Mouse (Mus musculus): ENCODE measurements around the gene Ankrd65. TPM values are rescaled to one million over a fixed set of nuclear protein-coding genes. Genes with fewer than 3 reads are reported as not detected.

The Ankrd65 gene
- polyA plus RNA-seq, 1 experiment from 2014 or later: not detected

DNA sequence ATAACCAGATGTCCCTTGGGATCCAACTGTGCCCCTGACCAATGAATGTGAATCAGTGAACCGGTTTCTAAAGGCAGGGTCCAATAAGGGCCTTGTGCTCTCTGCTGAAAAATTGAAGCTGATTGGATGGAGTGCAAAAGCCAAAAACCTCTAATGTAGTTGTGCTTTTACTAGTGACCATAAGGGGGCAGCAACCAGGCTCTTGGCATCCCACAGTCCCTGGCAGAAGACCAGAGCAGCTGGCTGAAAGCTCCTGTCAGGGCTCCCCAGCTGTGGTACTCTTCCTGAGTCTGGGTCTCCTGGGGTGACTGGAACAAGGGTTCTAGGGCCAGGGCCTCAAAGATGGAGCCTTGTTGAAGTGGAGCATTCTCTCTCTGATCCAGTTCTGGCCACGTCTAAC lies 43.6 kb downstream of the Ankrd65 start:
- ATAC-seq (ENCODE audit: low read depth): peak; percentile 42
- H3K27me3 ChIP-seq (replicated peaks; ENCODE audit: control insufficient read depth, insufficient read depth, low read length): no peaks in the 10 kb centered on the region
- H3K27ac ChIP-seq (replicated peaks; ENCODE audit: low read depth, low read length): peak overlapping the region; percentile 46
- H3K36me3 ChIP-seq (ENCODE audit: control insufficient read depth, insufficient read depth, low read length): peaks cover 10% of the 10 kb centered on the region
- no peak overlapping the region for H3K4me2 ChIP-seq (ENCODE audit: low read depth, low read length)
- peaks cover 27% of the 10 kb centered on the region for H3K4me1 ChIP-seq (ENCODE audit: control insufficient read depth, insufficient read depth, low read length)
- no peak overlapping the region for H3K4me3 ChIP-seq (ENCODE audit: low read depth, low read length)
- 33% methylated on average over 2 of the region's 2 CpGs for WGBS
- no peaks in the 10 kb centered on the region for H3K9me3 ChIP-seq (ENCODE audit: control insufficient read depth, low read length)
- no peak overlapping the region for H3K9ac ChIP-seq (ENCODE audit: low read depth, low read length)
- DNase-seq (ENCODE audit: low spot score): peak; percentile 93

DNA sequence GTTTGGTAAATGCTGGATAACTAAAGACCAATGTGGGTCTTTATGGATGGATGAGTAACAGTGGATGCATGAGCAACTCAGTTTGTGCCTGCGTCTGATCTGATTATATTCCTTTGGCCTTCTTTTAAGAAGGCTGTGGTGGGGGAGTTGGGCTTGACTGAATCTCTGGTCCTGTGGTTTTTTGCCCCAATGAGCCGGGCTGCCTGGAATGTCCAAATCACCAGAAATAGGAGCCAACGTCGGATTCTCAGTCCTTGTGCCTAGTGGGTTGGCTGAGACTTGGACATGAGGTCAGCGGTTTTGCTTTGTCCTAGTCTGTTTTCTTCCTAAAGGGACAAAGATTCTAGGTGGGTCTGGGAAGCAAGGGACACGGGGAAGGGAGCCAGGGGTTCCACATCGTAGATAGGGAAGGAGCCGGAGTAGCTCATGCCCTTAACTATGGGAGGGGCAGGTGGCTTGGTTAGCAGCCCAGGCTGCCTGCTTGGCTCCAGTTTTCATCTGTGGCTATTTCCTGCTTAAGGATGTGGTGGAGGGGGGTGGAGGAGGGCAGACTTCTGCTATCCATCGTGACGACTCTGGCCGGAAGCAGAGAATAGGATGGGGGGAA lies 47.3 kb downstream of the Ankrd65 start:
- H3K4me1 ChIP-seq (ENCODE audit: control insufficient read depth, insufficient read depth, low read length): peaks cover 39% of the 10 kb centered on the region
- ATAC-seq (ENCODE audit: low read depth): no peak
- peak; percentile 56 for DNase-seq (ENCODE audit: low spot score)

DNA sequence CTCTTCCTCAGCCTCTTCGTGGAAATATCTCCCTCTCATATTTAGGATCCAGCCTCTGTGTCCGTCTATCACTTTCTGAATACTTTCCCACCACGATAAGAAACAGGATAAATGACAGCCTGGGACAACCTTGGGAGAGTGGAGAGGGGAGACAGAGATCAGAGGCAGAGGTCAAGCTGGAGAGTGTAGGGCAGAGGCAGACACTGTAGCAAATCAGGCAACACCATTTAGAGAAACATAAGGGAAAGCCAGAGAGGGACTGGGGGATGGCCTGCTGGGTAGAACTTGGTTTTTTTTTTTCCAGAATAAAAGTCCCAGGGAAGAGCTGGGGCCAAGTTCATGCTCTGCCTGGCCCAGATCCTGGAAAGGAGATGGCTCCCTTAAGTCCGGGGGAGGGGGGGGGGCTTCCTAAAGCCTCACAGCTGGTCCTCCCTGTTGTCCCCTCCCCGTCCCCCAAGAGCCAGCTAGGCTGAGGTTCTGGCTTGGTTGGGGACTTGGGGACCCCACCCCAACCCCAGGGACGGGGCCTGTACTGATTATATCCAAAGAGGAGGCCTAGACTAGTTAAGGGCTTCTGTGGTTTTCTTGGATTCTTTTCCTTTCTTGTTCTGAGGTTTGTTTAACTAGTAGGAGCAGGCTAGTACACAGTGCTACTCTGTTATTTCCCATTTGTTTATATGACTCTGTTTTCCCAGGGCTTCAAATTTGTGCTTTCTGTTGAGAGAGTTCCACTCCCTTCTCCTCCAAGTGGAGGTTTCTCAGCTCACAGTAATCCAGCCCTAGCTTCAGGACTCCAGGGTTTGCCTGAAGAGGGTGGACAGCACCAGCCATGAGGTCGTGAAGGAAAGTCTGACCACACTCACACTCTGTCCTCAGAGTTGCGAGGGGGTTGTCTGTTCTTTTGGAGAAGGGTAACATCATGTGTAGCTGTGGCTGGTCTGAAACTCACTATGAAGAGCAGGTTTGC lies 48.2 kb downstream of the Ankrd65 start:
- Histone ChIP-seq H3K27ac (replicated peaks; ENCODE audit: low read depth, low read length) (peak overlapping the region; percentile 81), H3K27me3 (replicated peaks; ENCODE audit: control insufficient read depth, insufficient read depth, low read length) (no peaks in the 10 kb centered on the region), H3K36me3 (ENCODE audit: control insufficient read depth, insufficient read depth, low read length) (peaks cover 9% of the 10 kb centered on the region; the same call in 1 of the 2 replicates), H3K4me2 (ENCODE audit: low read depth, low read length) (peak overlapping the region; percentile 94), H3K4me1 (ENCODE audit: control insufficient read depth, insufficient read depth, low read length) (peaks cover 36% of the 10 kb centered on the region), H3K9me3 (ENCODE audit: control insufficient read depth, low read length) (no peaks in the 10 kb centered on the region), H3K9ac (ENCODE audit: low read depth, low read length) (0 out of 2 replicates have a peak overlapping the region, but pooled peaks have one; percentile 69), H3K4me3 (ENCODE audit: low read depth, low read length) (no peak overlapping the region)
- DNase-seq (ENCODE audit: low spot score) (peak; percentile 64), ATAC-seq (ENCODE audit: low read depth) (no peak)
- WGBS: 60% methylated on average over 8 of the region's 8 CpGs

More for the DNA sequence above, 47.3 kb downstream of the Ankrd65 start:
- WGBS: 75% methylated on average over 11 of the region's 11 CpGs
- Histone ChIP-seq H3K4me2 (ENCODE audit: low read depth, low read length) (peak overlapping the region; percentile 18; the same call in 1 of the 2 replicates), H3K27me3 (replicated peaks; ENCODE audit: control insufficient read depth, insufficient read depth, low read length) (no peaks in the 10 kb centered on the region), H3K36me3 (ENCODE audit: control insufficient read depth, insufficient read depth, low read length) (peaks cover 16% of the 10 kb centered on the region), H3K27ac (replicated peaks; ENCODE audit: low read depth, low read length) (peak overlapping the region; percentile 81), H3K4me3 (ENCODE audit: low read depth, low read length) (no peak overlapping the region), H3K9me3 (ENCODE audit: control insufficient read depth, low read length) (no peaks in the 10 kb centered on the region), H3K9ac (ENCODE audit: low read depth, low read length) (0 out of 2 replicates have a peak overlapping the region, but pooled peaks have one; percentile 25)

DNA sequence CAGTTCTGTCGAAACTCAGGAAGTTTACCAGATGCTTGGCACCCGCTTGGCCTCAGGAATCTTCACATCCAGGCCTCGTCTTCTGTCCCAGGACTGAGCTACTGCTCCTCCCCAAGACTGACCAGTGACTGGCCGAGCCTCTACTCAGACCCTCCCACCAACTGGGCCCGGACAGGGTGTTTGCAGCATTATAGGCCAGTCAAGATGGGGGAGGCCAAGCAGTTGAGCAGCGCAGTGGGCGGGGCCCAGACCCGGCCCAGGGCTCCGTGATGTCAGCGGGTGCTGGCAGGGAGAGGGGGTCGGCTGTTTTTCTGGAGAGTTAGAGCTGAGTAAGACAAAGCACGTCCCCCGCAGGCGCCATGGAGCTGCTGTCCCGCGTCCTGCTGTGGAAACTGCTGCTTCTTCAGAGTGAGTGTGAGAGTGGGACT lies 49.3 kb downstream of the Ankrd65 start, which contains the start of gene Mxra8:
Gene Mxra8 (plus strand): TSS at position 198 of the 428 bp plus-strand sequence.
- DNase-seq (ENCODE audit: low spot score) (peak; percentile 92), ATAC-seq (ENCODE audit: low read depth) (peak; percentile 84)
- 6% methylated on average over 16 of the region's 16 CpGs for WGBS

DNA sequence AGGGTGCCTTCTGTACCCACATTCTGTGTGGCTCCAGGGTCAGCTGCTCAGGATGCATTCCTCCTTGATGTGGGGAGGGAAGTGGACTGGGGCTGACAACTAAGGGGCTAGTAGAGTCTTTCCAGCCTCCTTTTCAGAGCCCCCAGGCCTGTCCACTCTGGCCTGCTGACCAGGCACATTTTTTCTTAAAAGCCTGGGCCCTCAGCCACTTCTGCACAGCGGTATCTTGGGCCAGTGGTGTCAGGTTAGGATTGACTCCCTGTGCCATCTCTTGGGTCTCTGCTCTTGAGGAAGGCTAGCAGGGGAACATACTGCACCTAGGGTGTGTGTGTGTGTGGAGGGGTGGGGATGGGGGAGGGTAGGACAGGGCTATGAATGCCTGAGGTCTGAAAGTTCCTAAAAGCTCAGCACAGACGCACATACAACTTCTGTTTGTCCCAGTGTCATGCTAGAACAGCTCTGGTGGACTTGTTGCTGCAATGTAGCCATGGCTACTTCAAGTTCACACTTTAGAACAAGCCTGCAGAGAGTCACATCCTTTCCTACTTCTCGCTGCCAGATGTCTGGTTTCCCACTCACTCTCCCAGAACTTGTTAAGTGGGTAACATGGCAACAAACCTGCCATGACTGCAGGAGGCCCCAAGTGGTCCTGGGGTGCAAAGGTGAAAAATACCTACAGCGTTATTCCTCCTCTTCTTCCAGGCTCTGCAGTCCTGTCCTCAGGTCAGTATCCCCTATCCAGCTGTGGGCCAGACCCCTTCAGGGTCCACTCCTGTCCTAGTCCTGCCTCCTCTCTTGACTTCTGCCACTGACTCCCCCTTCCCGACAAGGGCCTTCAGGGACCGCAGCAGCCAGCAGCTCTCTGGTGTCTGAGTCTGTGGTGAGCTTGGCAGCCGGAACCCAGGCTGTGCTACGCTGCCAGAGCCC lies 50.1 kb downstream of the Ankrd65 start:
- 4% methylated on average over 7 of the region's 8 CpGs for WGBS
- DNase-seq (ENCODE audit: low spot score) (no peak), ATAC-seq (ENCODE audit: low read depth) (no peak)
- Histone ChIP-seq H3K9me3 (ENCODE audit: control insufficient read depth, low read length) (no peaks in the 10 kb centered on the region), H3K4me2 (ENCODE audit: low read depth, low read length) (peak overlapping the region; percentile 94), H3K4me1 (ENCODE audit: control insufficient read depth, insufficient read depth, low read length) (peaks cover 30% of the 10 kb centered on the region), H3K36me3 (ENCODE audit: control insufficient read depth, insufficient read depth, low read length) (peaks cover 14% of the 10 kb centered on the region; the same call in 1 of the 2 replicates), H3K4me3 (ENCODE audit: low read depth, low read length) (peak overlapping the region; percentile 52), H3K27ac (replicated peaks; ENCODE audit: low read depth, low read length) (peak overlapping the region; percentile 81), H3K9ac (ENCODE audit: low read depth, low read length) (peak overlapping the region; percentile 69), H3K27me3 (replicated peaks; ENCODE audit: control insufficient read depth, insufficient read depth, low read length) (no peaks in the 10 kb centered on the region)

More for the DNA sequence above, 49.3 kb downstream of the Ankrd65 start, which contains the start of gene Mxra8:
- Histone ChIP-seq H3K9me3 (ENCODE audit: control insufficient read depth, low read length) (no peaks in the 10 kb centered on the region), H3K4me1 (ENCODE audit: control insufficient read depth, insufficient read depth, low read length) (peaks cover 30% of the 10 kb centered on the region), H3K36me3 (ENCODE audit: control insufficient read depth, insufficient read depth, low read length) (peaks cover 14% of the 10 kb centered on the region; the same call in 1 of the 2 replicates), H3K9ac (ENCODE audit: low read depth, low read length) (peak within 1 kb of the TSS; percentile 69), H3K4me2 (ENCODE audit: low read depth, low read length) (peak within 1 kb of the TSS; percentile 94), H3K4me3 (ENCODE audit: low read depth, low read length) (peak within 1 kb of the TSS; percentile 52), H3K27me3 (replicated peaks; ENCODE audit: control insufficient read depth, insufficient read depth, low read length) (no peaks in the 10 kb centered on the region), H3K27ac (replicated peaks; ENCODE audit: low read depth, low read length) (peak within 1 kb of the TSS; percentile 81)

DNA sequence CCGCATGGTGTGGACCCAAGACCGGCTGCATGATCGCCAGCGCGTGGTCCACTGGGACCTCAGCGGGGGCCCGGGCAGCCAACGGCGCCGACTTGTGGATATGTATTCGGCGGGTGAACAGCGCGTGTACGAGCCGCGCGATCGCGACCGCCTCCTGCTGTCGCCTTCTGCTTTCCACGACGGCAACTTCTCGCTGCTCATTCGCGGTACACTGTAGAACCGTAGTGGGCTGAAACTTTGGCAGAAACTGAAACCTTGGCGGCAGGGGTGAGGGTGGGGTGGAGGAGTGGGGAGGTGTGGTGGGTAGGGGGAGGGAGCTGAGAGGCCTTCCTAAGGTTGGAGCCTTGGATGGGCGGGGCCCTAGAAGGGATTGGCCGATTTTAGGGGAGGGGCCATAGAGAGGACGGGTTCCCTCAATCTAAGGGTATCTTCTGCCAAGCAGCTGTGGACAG lies 50.8 kb downstream of the Ankrd65 start:
- peak overlapping the region; percentile 69 for H3K9ac ChIP-seq (ENCODE audit: low read depth, low read length)
- DNase-seq (ENCODE audit: low spot score): peak; percentile 89
- under 1% methylated on average over 31 of the region's 32 CpGs for WGBS
- peak overlapping the region; percentile 52 for H3K4me3 ChIP-seq (ENCODE audit: low read depth, low read length)
- peak; percentile 58 for ATAC-seq (ENCODE audit: low read depth)
- peaks cover 30% of the 10 kb centered on the region for H3K4me1 ChIP-seq (ENCODE audit: control insufficient read depth, insufficient read depth, low read length)
- H3K9me3 ChIP-seq (ENCODE audit: control insufficient read depth, low read length): no peaks in the 10 kb centered on the region
- peak overlapping the region; percentile 94 for H3K4me2 ChIP-seq (ENCODE audit: low read depth, low read length)
- peaks cover 14% of the 10 kb centered on the region; the same call in 1 of the 2 replicates for H3K36me3 ChIP-seq (ENCODE audit: control insufficient read depth, insufficient read depth, low read length)
- no peaks in the 10 kb centered on the region for H3K27me3 ChIP-seq (replicated peaks; ENCODE audit: control insufficient read depth, insufficient read depth, low read length)
- H3K27ac ChIP-seq (replicated peaks; ENCODE audit: low read depth, low read length): peak overlapping the region; percentile 81

DNA sequence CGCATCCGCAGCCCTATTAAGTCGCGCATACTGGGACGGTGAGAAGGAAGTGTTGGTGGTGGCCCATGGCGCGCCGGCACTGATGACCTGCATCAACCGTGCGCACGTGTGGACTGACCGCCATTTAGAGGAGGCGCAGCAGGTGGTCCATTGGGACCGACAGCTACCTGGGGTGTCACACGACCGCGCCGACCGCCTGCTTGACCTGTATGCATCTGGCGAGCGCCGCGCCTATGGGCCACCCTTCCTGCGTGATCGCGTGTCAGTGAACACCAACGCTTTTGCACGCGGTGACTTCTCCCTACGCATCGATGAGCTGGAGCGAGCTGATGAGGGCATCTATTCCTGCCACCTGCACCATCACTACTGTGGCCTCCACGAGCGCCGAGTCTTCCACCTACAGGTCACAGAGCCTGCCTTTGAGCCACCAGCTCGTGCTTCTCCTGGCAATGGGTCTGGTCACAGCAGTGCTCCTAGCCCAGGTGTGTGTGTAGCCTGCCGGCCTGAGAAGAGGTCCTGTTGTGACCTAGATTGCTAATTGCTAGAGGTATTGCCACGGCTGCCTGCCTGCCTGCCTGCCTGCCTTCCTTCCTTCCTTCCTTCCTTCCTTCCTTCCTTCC lies 51.5 kb downstream of the Ankrd65 start:
- peak overlapping the region; percentile 52 for H3K4me3 ChIP-seq (ENCODE audit: low read depth, low read length)

More for the DNA sequence above, 51.5 kb downstream of the Ankrd65 start:
- Histone ChIP-seq H3K9me3 (ENCODE audit: control insufficient read depth, low read length) (no peaks in the 10 kb centered on the region), H3K36me3 (ENCODE audit: control insufficient read depth, insufficient read depth, low read length) (peaks cover 14% of the 10 kb centered on the region; the same call in 1 of the 2 replicates), H3K27ac (replicated peaks; ENCODE audit: low read depth, low read length) (no peak overlapping the region), H3K4me2 (ENCODE audit: low read depth, low read length) (peak overlapping the region; percentile 94), H3K9ac (ENCODE audit: low read depth, low read length) (no peak overlapping the region), H3K4me1 (ENCODE audit: control insufficient read depth, insufficient read depth, low read length) (peaks cover 34% of the 10 kb centered on the region), H3K27me3 (replicated peaks; ENCODE audit: control insufficient read depth, insufficient read depth, low read length) (no peaks in the 10 kb centered on the region)
- WGBS: 42% methylated on average over 38 of the region's 38 CpGs
- no peak for ATAC-seq (ENCODE audit: low read depth)
- DNase-seq (ENCODE audit: low spot score): no peak

Data from embryonic facial prominence, embryonic 14.5 days (tissue).